Mouse (Mus musculus) gastrocnemius, postnatal 4 days (tissue): ENCODE results near the gene Hmcn2. TPM values are rescaled to one million over a fixed set of nuclear protein-coding genes. Genes with fewer than 3 reads are reported as not detected.

Source experiments
- DNase-seq, 2 experiments: peaks; one replicate each; pipeline ENCODE4 v3.0.0; 2021 to 2022; ENCODE audit warnings: low spot score in 2 of 2, mixed read lengths in 2 of 2
- total RNA-seq, 2 experiments: library from RNA; stranded (reverse); gene quantifications; 2 replicates each; pipeline ENCODE4 v1.2.3; 2021

Hmcn2 gene
- total RNA-seq, 2 experiments from 2014 or later: 45.3 to 47.6 TPM

GRCm38 (mm10) chr2:31453559-31454177 is 139.5 kb downstream of the Hmcn2 start:
- peak in 1 of 2 experiments; percentile 36 for DNase-seq

- peak in 1 of 2 experiments; percentile 47 for DNase-seq
Observed at GRCm38 (mm10) chr2:31454280-31454679, 140.1 kb downstream of the Hmcn2 start.

- DNase-seq: no peak
Observed at GRCm38 (mm10) chr2:31455418-31455817, 141.2 kb downstream of the Hmcn2 start.

- DNase-seq: no peak
Observed at GRCm38 (mm10) chr2:31458460-31458859, 144.2 kb downstream of the Hmcn2 start.

GRCm38 (mm10) chr2:31458989-31459936 is 145.0 kb downstream of the Hmcn2 start:
- no peak for DNase-seq

GRCm38 (mm10) chr2:31460025-31460571 is 145.9 kb downstream of the Hmcn2 start:
- DNase-seq: peak in 1 of 2 experiments; percentile 55

GRCm38 (mm10) chr2:31460920-31461319 is 146.7 kb downstream of the Hmcn2 start:
- no peak for DNase-seq

GRCm38 (mm10) chr2:31462051-31462450 is 147.8 kb downstream of the Hmcn2 start:
- no peak for DNase-seq

- DNase-seq: no peak
Observed at GRCm38 (mm10) chr2:31463253-31463652, 149.0 kb downstream of the Hmcn2 start.

- no peak for DNase-seq
Observed at GRCm38 (mm10) chr2:31463696-31464528, 149.7 kb downstream of the Hmcn2 start.

- DNase-seq: no peak
Observed at GRCm38 (mm10) chr2:31464529-31464910, 150.3 kb downstream of the Hmcn2 start.

- DNase-seq: no peak
Observed at GRCm38 (mm10) chr2:31467457-31467856, 153.2 kb downstream of the Hmcn2 start.

- DNase-seq: no peak
Observed at GRCm38 (mm10) chr2:31468857-31469256, 154.6 kb downstream of the Hmcn2 start.

GRCm38 (mm10) chr2:31469480-31469879 is 155.3 kb downstream of the Hmcn2 start:
- DNase-seq: no peak

GRCm38 (mm10) chr2:31469931-31470682 is 155.9 kb downstream of the Hmcn2 start, which contains the start of gene Ass1:
Gene Ass1, plus strand, starts transcription at chr2:31470207.
- DNase-seq: peak in 1 of 2 experiments; percentile 56

- DNase-seq: no peak
Observed at GRCm38 (mm10) chr2:31470683-31471385, 156.6 kb downstream of the Hmcn2 start.

GRCm38 (mm10) chr2:31471611-31472010 is 157.4 kb downstream of the Hmcn2 start:
- DNase-seq: no peak

GRCm38 (mm10) chr2:31472406-31473065 is 158.3 kb downstream of the Hmcn2 start:
- peak in 1 of 2 experiments; percentile 64 for DNase-seq

GRCm38 (mm10) chr2:31473941-31474340 is 159.7 kb downstream of the Hmcn2 start:
- no peak for DNase-seq
